Mouse (Mus musculus): Measurements from ENCODE around the gene Pfdn2. TPM values are rescaled to one million over a fixed set of nuclear protein-coding genes. Genes with fewer than 3 reads are reported as not detected.

The Pfdn2 gene
- total RNA-seq, 2 experiments from 2014 or later: 74.3 to 84.4 TPM

DNA sequence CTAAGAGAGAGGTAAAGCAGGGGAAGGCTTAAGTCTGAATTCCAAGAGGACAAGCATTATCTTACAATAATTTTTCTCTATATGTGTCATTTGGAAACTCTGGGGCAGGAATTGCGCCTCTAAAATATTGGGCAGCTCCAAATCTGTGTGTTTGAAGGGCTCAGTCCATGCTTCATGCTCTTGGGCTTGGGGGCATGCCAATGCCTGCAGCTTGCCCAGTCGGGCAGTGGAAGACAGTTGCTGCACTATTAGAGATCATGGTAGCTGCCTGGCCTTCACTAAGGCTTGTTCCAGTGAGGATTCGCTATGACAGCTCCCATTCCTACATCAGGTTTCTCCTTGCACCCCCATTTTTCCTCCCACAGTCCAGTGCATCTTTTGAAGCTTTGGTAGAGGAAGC, 3.2 kb downstream of the Pfdn2 start:
- no peak for DNase-seq (ENCODE audit: low spot score)

GRCm38 (mm10) chr1:171349210-171349609, 3.7 kb downstream of the Pfdn2 start:
- intact Hi-C loops (cut with DNase I): no loop called here
- DNase-seq (ENCODE audit: low spot score): no peak

More for the DNA sequence above, 3.2 kb downstream of the Pfdn2 start:
- intact Hi-C loops (cut with DNase I): no loop called here

- intact Hi-C loops (cut with DNase I): loop anchor here (2.0 to 5.0 kb wide), 2 partner anchors 33 to 239 kb away; no protein-coding TSS in a partner anchor
- DNase-seq (ENCODE audit: low spot score): no peak
Measured at GRCm38 (mm10) chr1:171355812-171356340, 10.4 kb downstream of the Pfdn2 start.

DNA sequence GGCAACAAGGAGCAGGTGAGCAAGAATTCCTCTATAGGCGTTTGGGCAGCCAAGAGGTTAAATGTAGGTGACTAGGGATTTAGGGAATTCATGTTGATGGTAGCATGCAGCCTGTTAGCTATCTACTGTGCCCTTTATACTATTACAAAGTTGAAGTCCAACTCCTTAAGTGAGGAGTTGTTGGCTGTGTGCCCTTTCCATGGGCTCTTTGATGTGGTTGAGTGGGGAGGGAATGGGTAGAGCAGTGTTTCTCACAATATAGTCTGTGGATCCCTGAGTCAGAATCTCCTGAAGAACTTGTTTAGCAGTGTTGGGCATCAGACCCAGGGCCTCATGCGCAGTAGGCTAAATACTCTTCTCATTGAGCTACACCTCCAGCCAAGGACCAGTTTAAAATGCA, 11.3 kb downstream of the Pfdn2 start:
- DNase-seq (ENCODE audit: low spot score): no peak
- intact Hi-C loops (cut with DNase I): loop anchor here (5.0 kb wide), 1 partner anchor 240 kb away; no protein-coding TSS in a partner anchor

- DNase-seq (ENCODE audit: low spot score): no peak
- intact Hi-C loops (cut with DNase I): loop anchor here (5.0 kb wide), 1 partner anchor 241 kb away; no protein-coding TSS in a partner anchor
Measured at GRCm38 (mm10) chr1:171358421-171358820, 13.0 kb downstream of the Pfdn2 start.

- intact Hi-C loops (cut with DNase I): loop anchor here (2.0 kb wide), 1 partner anchor 207 kb away; no protein-coding TSS in a partner anchor
- DNase-seq (ENCODE audit: low spot score): no peak
Measured at GRCm38 (mm10) chr1:171360253-171360652, 14.8 kb downstream of the Pfdn2 start.

GRCm38 (mm10) chr1:171360656-171361055, 15.2 kb downstream of the Pfdn2 start, which contains the start of gene Klhdc9:
TSS of gene Klhdc9 (minus strand) at chr1:171360798.
- peak; percentile 62 for DNase-seq (ENCODE audit: low spot score)
- intact Hi-C loops (cut with DNase I): loop anchor here (1.0 to 2.0 kb wide), 2 partner anchors 118 to 206 kb away; no protein-coding TSS in a partner anchor

DNA sequence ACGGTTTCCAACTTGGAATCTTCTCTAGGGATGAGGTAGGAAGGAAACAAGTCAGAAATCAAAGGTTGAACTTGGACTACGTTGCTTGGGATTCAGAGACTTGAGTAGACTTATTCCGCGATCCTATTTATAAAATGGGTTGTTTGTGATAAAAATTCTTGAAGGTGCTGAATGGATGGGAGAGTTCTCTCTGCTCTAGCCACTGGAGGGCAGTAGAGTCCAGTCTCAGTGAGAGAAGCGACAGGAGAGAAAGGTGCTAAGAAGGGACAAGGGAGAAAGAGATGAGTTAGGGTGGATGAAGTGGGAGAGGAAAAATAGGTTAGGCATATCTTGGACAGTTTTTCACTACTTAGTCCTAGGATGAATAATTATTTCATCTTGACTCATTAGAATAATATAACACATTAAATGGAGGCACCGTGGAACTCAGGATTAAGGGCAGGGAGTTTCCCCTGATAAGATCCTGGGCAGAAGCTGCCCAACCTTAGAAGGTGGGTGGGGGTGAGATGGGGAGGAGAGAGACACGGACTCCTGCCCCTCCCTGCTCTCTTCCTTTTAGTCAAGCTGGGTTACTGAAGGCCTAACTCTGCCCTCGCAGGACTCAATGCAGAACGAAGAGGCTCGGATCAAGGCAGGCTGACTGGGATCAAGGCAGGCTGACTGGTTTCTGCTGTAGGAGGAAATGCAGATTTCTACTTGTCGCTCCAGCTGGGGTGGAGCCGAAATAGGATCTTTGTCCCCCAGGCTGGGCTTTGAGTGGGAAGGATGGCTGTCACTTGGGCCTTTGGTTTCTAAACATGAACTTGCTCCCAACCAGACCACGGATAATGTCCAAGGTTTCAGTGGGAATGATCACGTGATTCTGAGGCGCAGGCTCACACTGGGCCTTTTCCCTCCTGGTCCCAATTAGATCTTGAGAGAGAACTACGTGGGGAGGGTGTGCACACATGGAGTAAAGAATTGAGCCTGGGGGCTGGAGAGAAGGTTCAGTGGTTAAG, 15.9 kb downstream of the Pfdn2 start:
- intact Hi-C loops (cut with DNase I): loop anchor here (1.0 to 2.0 kb wide), 2 partner anchors 117 to 205 kb away; no protein-coding TSS in a partner anchor
- DNase-seq (ENCODE audit: low spot score): no peak

- no peak for DNase-seq (ENCODE audit: low spot score)
- intact Hi-C loops (cut with DNase I): no loop called here
Measured at GRCm38 (mm10) chr1:171365934-171366333, 20.5 kb downstream of the Pfdn2 start.

DNA sequence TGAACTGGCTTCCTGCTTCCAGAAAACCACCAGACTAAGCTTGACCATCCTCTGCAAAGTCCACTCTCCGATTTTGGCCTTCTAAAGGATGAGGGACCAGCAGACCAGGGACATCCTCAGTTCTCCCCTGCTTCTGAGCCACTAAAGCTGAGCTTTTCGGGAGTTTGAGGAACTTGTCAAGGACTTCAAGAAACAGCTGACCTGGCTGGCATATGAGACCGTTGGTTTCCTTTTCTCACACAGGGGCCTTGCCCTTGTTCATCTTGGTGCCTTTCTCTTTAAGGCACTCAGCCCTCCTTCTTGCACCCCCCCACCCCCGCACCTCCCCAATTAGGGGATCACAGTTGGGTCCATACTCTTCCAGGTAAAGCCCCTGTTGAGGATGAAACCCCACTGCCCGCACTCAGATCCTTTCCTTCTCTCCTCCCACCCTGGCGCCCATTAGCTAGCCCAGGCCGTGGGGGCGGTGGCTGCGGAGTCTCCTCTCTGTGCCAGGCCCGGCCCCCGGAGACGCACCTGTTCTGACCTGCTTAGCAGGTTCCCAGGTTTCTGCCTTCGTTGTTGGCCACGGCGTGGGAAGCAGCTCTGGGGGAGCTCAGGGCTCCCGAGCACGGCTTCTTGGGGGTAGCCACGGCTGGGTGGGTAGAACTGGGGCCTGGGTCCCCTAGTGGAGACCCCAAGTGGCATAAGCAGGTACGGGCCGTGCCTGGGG, 24.5 kb downstream of the Pfdn2 start, which contains the start of gene Nectin4:
TSS of gene Nectin4 (plus strand) at position 255 of the 712 bp plus-strand sequence.
- intact Hi-C loops (cut with DNase I): no loop called here
- DNase-seq (ENCODE audit: low spot score): no peak

GRCm38 (mm10) chr1:171372880-171373279, 27.4 kb downstream of the Pfdn2 start:
- no peak for DNase-seq (ENCODE audit: low spot score)
- intact Hi-C loops (cut with DNase I): no loop called here

GRCm38 (mm10) chr1:171373946-171374345, 28.5 kb downstream of the Pfdn2 start:
- no peak for DNase-seq (ENCODE audit: low spot score)
- intact Hi-C loops (cut with DNase I): no loop called here

GRCm38 (mm10) chr1:171375646-171376097, 30.2 kb downstream of the Pfdn2 start:
- DNase-seq (ENCODE audit: low spot score): no peak

DNA sequence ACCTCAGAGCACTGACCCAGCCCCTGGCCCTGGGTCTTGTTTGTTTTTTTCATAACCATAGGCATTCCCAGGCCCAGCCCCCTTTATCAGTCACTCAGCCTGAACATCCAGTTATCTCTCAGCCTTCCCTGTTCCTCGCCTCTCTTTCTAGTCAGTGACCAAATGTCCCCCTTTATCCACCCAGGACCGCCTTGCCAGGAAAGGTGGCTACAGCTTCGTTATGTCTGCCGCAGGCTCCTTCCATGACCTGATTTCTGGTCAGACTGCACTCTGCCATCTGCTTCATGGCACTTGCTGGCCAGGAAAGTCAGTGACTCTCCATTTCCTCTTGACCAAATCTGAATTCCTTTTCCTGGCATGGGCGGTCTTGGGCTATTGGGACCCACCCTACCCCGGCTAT, 32.8 kb downstream of the Pfdn2 start:
- intact Hi-C loops (cut with DNase I): no loop called here
- DNase-seq (ENCODE audit: low spot score): no peak

More at GRCm38 (mm10) chr1:171375646-171376097, 30.2 kb downstream of the Pfdn2 start:
- intact Hi-C loops (cut with DNase I): no loop called here

DNA sequence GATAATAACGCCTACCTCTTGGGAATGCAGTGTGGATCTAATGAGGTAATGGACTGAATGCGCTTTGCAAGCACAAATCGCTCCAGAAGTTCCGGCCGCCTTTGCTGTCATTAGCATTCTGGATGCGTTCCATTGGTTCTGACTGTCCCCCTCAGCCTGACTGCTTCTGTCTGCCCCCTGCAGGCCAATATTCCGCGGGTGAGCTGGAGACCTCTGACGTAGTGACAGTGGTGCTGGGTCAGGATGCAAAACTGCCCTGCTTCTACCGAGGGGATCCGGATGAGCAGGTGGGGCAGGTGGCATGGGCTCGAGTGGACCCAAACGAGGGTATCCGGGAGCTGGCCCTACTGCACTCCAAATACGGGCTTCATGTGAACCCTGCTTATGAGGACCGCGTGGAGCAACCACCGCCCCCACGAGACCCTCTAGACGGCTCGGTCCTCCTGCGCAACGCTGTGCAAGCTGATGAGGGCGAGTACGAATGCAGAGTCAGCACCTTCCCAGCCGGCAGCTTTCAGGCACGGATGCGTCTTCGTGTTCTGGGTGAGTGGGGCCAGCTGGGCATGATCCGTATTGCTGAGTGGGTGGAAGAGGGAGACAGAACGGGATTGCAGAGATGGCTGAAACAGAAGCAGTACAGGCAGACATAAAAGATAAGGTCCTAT, 34.6 kb downstream of the Pfdn2 start:
- peak; percentile 52 for DNase-seq (ENCODE audit: low spot score)
- intact Hi-C loops (cut with DNase I): no loop called here

DNA sequence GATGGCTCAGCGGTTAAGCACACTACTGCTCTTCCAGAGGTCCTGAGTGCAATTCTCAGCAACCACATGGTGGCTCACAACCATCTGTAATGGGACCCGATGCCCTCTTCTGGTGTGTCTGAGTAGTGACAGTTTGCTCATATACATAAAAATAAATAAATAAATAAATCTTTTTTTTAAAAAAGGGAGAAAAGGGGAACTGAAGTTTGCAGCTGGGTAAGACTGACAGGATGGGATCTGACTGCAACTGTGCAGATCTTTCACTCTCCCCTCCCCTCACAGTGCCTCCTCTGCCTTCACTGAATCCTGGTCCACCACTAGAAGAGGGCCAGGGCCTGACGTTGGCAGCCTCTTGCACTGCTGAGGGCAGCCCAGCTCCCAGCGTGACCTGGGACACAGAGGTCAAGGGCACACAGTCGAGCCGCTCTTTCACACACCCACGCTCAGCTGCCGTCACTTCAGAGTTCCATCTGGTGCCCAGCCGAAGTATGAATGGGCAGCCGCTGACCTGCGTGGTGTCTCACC, 36.7 kb downstream of the Pfdn2 start:
- intact Hi-C loops (cut with DNase I): no loop called here
- DNase-seq (ENCODE audit: low spot score): no peak

- DNase-seq (ENCODE audit: low spot score): no peak
- intact Hi-C loops (cut with DNase I): no loop called here
Measured at GRCm38 (mm10) chr1:171384361-171384760, 38.9 kb downstream of the Pfdn2 start.

DNA sequence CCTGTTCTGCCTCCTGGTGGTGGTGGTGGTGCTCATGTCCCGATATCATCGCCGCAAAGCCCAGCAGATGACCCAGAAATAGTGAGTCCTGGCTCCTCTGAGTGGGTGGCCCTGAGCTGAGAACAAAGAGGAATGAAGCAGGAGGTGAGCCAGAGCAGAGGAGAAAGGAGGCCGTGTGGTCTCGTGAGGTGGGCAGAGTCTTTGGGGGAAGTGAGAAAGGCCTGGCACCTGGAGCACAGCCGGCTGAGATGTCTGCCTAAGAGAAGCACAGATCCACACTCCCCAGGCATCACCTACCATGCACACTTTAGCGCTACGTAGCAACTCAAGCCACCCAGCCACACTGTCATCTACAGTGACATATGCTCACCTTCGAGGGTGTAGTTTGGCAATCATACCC, 39.7 kb downstream of the Pfdn2 start:
- no peak for DNase-seq (ENCODE audit: low spot score)
- intact Hi-C loops (cut with DNase I): no loop called here

DNA sequence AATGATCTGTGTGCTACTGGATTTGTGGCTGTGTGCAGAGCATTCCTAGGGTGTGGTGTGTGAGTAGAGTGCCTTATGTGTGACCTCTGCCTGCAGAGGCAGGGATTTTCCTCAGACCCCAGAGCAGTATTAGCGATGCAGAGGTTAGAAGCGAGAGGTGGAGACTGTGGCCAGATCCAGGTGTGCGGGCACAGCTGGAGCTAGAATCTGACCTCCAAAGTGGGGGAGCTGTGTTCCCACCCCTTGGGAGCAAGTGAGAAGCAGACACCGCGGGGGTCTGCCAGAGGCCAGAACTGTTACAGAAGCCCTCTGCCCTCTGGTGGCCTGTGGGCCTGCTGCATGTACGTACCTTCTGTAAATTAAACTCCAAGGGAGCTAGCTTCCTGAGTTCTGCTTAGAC, 41.6 kb downstream of the Pfdn2 start:
- intact Hi-C loops (cut with DNase I): no loop called here
- DNase-seq (ENCODE audit: low spot score): no peak

All from heart, postnatal 25 days (tissue).